Mouse (Mus musculus): ENCODE results near the gene Edn3.

Edn3 gene

DNA sequence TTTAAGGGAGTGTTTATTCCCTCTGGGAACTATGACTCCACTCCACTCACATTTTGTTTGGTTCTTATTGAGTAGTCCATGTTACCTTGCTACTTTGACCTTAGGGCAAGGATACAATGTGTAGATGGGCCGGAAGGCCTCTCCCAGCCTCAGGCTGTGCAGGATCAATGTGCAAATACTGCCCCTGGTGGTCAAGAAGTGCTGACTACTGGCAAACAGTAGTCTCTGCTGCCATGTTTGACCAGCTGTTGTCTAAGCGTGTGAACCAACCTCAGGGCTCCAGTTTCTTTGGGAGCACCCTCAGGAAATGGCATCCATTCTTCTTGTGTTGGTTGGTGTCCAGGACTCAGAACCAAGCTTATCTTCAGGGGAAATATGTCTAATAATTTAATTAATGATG is 36.6 kb downstream of the Edn3 start:
- peak; percentile 18 for DNase-seq (ENCODE audit: low read depth, low spot score)

GRCm38 (mm10) chr2:174797495-174798068 is 37.2 kb downstream of the Edn3 start:
- DNase-seq (ENCODE audit: low read depth, low spot score): no peak

GRCm38 (mm10) chr2:174802453-174802852 is 42.0 kb downstream of the Edn3 start:
- DNase-seq (ENCODE audit: low read depth, low spot score): no peak

GRCm38 (mm10) chr2:174803661-174804060 is 43.2 kb downstream of the Edn3 start:
- no peak for DNase-seq (ENCODE audit: low read depth, low spot score)

GRCm38 (mm10) chr2:174807900-174808299 is 47.5 kb downstream of the Edn3 start:
- no peak for DNase-seq (ENCODE audit: low read depth, low spot score)

DNA sequence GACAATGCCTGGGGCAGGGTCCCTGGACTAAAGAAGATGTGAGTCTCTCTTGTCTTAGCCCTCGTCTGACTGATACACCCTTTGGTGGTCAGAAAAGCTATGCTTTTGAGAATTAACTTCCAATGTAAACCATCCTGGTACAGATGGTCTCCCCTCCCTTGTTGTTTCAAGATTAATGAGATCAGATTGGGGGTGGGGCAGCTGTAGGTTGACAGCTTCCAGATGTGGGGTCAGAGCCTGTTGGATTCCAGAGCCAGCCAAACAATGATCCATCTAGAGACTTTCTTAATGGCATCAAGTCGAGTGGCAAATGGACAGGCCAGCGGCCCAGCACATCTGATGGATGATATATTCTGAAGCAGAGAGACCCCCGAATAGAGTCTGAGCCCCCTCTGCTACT is 48.9 kb downstream of the Edn3 start:
- DNase-seq (ENCODE audit: low read depth, low spot score): no peak

GRCm38 (mm10) chr2:174813306-174813705 is 52.9 kb downstream of the Edn3 start:
- DNase-seq (ENCODE audit: low read depth, low spot score): no peak

DNA sequence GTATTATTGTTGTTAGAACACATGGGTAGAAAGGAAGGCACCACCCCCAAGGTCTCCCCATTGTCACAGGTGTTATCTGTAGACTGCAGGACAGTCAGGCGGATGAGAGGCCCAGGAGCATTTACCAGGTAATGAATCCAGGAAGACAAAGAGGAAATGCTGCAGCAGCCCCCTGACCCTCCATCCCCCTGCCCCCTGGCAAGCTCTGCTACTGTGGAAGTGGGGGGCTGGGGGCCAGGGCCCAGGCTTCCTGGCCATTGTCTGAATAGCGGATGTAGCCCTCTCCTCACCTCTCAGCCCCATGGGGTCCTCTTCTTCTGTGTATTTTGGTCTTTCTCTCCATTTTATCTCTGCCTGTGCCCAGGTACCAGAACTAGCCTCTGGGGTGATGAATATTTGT is 55.7 kb downstream of the Edn3 start:
- DNase-seq (ENCODE audit: low read depth, low spot score): no peak

DNA sequence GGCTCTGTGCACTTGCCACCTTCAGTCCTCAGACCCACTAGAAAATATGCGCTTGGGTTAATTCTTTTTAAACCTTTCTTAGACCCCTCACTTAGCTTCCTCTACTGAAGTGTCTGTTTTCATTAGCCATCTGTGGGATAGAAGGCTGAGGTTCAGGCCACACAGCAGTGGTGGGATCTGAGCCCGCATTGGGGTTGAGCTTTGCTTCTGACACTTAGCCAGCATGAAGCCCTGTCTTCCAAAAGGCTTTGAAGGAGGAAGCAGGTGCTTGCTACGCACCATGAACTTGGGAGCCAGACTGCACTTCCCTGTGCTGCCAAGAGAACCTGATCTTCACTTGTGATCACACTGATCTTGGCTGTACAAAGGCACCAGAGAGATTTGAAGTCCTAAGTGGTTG is 59.9 kb downstream of the Edn3 start:
- DNase-seq (ENCODE audit: low read depth, low spot score): no peak

GRCm38 (mm10) chr2:174827829-174828228 is 67.4 kb downstream of the Edn3 start:
- DNase-seq (ENCODE audit: low read depth, low spot score): no peak

DNA sequence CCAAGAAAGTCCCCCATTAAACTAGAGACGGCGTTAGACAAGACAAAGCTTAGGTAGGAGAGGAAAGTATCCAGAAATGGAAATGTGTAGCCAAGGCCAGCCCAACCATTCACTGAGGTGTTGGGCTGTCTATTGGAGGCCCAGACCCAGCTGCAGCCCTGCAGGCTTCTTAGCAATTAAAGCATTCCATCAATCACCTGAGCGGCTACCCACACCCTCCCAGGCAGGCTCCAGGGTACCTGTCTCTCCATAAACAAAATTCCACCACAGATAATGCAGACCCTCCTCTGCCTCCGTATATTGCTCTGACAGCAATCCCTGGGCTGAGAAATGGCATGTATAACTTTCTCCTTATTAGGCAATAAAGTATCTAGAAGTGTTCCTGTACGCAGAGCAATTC is 73.2 kb downstream of the Edn3 start:
- no peak for DNase-seq (ENCODE audit: low read depth, low spot score)

Data from WW6 (cell line).